Mouse (Mus musculus) testis, postnatal 14 days (tissue): Measurements from ENCODE around the gene Chrne.

Experiments used
- DNase-seq: peaks from one replicate; pipeline ENCODE4 v3.0.0; 2021; ENCODE audit warnings: low spot score

Gene Chrne

DNA sequence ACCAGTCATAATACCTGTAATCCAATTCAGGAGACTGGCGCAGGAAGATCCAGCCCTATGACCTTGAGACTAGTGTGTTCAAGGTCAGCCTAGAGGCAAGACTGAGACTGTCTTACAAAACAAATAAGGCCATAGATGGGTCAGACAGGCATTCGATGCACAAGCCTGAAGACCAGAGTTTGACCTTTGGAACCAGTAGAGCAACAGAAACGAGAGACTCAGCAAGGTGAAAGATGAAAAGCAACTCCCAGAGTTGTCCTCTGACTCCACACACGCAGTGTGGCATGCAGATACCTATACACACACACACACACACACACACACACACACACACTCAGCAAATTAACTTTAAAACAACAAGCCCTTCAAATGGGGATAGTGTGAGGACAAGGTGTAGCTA lies 7.9 kb upstream of the Chrne start:
- DNase-seq, result no peak

DNA sequence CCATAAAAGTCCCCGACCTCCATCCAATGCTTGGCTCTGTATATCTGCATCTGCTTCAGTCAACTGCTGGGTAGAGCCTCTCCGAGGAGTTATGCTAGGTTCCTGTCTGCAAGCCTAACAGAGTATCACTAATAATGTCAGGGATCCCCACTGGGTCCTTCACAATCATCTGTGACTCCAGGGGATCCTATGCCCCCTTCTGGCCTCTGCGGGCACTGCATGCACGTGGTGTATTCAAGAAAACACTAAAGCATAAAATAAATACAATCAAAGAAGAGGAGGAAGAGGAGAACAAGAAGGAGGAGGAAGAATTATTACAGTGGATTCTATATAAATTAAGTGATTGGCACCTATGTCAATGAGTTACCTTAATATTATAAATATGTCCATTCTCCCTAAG lies 6.5 kb upstream of the Chrne start:
- no peak for DNase-seq

DNA sequence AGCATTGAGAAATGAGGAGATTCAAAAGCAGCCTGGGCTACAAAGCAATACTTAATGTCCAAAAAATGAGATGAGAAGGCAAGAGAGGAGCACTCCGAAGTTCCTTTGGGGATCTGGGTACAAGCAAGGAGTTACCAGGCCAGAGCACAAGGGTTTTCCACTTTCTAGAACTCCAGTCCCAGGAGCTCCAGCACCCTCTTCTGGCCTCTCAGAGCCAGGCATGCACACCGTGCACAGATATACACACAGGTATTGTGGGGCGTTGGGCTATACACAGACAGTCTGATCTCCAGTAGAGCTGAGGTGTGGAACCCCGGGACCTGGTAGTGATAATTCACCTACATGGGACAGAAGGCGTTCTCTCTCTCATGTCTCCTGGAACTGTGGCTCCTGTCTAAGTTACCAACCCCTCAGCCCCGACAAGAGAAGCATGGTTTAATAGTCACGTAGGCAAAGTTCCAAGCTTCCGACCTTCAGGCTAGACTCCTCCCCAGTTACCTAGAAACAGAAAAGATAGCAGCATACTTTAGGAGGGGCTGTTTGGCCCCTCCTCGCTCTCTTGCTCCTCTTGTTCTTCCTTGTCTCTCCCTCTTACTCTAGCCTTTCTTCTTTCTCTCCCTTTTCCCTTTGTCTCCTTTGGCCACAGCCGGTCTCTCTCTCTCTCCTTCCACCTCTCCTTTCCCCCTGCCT lies 4.2 kb upstream of the Chrne start:
- no peak for DNase-seq

DNA sequence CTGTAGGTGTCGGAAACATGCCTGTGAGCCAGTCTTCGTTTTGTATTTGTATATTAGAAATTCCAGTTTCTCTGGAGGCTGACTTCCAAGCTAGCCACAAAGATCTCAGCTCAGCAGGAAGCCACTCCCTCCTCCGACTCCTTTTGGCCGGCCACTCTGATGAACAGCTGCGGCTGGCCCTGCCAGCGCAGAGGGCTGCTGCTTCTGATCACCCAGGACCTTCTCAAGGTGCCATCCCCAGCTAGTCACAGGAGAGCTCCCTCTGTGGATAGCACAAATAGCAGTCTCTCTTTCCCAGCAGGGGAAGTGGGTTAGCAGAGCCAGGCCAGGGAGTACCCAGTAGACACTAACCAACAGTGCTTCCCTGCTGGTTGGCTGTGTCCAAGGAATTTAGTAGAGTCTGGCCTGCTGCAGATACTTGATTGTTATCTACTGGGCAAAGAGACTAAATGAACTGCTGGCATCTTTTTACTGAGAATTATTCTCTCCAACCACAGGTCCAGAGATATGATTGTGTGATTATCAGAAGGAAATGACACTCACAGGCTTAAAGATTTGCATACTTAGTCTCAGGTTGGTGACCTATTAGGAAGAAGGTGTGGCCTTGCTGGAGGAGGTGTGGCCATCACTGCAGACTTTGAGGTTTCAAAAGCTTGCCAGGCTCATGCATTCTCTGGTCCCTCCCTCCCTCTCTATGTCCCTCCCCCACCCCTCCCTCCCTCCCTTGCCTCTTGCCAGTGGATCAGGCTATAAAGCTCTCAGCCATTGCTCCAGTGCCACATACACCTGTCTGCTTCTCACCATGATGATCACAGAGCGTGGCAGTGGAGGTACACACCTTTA lies 3.2 kb upstream of the Chrne start:
- no peak for DNase-seq

DNA sequence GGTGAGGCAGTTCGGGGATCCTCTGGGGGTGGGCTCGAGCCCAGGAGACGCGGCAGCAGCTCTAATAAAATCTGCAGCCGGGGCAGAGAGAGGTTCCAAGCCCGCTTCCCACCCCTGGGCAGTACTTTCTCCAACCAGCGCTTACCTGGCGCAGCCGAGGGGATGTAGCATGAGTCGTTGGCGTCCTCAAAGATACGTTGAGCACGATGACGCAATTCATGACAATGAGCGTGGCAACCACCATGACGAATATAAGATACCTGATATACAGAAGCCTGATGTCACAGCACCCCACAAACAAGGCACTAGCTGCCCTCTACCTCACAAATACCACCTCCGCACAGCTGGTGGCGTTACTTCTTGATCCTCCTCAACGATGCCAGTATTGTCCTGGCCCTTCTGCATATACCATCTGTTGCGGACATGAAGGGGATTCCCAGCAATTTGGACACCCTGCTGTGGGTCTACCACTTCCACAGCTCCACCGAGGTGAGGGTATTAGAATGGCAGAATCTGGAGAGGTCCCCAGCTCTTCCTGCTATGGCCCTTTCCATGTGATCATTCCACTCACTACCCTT lies 3.4 kb downstream of the Chrne start, which contains the start of gene 4930544D05Rik:
Gene 4930544D05Rik, plus strand, starts transcription at position 333 of the 578 bp plus-strand sequence.
- no peak for DNase-seq

DNA sequence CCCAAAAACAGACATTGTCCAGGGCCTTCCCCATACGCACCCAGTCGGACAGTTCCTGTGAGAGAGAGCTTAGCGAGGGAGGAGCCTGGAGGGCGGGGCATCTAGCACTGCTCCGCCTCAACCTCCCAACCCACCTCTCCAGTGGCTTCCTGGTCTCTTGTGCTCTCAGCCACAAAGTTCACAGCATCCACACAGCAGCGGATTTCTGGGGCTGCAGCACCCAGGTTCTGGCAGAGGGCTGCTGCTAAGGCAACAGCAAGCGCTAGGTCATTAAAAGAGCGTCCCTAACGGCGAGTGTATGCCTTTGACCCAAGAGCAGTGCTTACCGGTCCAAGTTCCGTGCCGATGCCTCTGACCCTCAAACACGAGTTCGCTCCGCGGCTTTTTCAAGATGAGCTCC lies 3.9 kb downstream of the Chrne start:
- peak; percentile 50 for DNase-seq

DNA sequence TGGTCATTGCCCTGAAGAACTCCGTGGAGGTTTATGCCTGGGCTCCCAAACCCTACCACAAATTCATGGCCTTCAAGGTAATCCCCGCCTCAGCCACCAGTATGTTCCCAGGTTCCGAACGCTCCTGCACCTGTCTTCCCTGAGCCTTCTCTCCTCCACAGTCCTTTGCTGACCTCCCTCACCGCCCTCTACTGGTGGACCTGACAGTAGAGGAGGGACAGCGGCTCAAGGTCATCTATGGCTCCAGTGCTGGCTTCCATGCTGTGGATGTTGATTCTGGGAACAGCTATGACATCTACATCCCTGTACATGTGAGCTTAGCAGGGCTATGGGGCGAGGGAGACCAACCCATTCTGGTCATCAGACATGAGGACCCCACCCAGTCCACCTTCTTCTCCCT lies 6.5 kb downstream of the Chrne start:
- no peak for DNase-seq

DNA sequence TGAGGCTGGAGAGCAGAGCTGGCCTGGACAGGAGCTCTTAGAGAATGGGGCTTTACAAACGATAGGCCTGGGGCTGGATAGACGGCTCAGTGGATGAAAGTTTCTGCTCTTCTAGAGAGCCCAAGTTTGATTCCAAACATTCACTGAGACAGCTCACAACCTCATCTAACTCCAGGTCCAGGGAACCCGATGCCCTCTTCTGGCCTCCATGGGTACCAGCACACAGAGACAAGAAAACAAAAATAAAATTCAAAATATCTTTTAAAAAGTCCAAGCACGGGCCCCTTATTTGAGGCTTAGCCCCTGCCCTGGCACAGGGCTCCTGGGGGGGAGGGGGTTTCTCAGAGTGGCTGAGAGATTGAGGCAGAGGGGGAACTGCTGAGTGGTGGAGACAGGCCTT lies 8.3 kb downstream of the Chrne start:
- DNase-seq, result no peak

DNA sequence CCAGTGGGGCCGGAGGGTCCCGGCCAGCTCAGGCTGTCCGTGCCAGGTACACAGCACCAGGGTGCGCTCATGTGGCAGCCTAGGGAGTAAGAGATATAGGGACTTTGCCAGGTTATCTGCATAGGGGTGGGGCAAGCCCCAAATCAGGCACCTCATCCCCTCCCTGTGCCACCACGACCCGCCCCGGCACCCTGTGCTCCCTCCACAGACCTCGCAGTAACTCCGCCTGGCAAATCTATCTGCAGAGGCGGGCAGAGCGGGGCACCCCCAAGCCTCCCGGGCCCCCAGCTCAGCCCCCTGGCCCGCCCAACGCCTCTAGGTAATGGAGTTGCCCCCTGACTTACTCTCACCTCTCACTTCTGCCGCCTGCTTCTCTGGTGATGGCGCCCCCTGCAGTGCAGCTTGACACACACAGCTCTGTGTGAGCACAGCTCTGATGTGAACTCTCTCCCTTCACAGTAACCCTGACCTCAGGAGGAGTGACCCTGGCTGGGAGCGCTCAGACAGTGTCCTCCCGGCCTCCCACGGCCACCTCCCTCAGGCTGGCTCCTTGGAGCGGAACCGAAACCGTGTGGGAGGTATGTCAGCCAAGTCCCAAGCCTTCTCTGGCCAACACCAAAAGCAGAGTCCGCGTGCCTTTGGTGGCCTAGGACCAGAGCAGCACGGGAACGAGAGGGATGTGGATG lies 10.5 kb downstream of the Chrne start:
- peak; percentile 65 for DNase-seq

DNA sequence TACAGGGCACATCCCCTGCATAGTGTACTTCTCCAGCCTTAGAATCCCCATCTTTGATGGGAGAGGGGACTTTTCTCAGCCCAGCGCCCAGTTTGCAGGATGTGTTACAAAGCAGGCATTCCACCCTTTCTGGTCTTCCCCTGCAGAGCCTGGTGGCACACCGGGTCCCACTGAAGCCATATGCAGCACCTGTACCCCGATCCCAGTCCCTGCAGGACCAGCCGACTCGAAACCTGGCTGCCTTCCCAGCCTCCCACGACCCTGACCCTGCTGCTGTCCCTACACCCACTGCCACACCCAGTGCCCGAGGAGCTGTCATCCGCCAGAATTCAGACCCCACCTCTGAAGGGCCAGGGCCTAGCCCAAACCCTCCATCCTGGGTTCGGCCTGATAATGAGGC lies 11.4 kb downstream of the Chrne start:
- no peak for DNase-seq

DNA sequence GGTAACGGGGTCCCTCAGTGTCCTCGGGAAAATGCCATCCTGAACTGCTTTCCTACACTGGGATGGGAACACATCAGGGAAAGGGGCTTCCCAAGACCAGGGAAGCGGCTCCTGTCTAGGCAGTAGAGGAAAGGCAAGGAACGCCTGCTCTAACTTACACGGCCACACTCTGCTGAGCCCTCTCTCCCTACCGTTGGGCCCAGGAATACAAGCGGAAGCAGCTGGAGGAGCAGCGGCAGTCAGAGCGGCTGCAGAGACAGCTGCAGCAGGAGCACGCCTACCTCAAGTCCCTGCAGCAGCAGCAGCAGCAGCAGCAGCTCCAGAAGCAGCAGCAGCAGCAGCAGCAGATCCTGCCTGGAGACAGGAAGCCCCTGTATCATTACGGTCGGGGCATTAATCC lies 12.3 kb downstream of the Chrne start:
- no peak for DNase-seq

DNA sequence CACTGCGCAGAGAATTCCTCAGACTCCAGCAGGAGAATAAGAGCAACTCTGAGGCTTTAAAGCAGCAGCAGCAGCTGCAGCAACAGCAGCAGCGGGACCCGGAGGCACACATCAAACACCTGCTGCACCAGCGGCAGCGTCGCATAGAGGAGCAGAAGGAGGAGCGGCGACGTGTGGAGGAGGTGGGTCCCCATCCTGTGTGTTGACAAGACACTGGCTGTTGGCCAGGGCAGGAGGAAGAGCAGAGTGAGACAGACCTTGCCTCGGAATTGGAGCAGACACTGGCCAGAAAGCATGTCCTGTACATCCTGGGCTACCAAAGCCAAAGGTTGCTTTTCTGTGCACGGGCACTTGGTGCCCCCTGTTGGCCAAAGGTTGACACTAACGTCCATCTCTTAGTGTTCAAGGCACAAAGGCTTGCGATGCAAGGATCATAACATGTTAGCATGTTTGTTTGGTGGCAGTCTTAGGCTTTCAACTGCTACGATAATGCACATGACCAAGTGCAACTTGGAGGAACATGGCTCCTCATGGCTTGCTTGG lies 13.9 kb downstream of the Chrne start:
- peak; percentile 40 for DNase-seq

DNA sequence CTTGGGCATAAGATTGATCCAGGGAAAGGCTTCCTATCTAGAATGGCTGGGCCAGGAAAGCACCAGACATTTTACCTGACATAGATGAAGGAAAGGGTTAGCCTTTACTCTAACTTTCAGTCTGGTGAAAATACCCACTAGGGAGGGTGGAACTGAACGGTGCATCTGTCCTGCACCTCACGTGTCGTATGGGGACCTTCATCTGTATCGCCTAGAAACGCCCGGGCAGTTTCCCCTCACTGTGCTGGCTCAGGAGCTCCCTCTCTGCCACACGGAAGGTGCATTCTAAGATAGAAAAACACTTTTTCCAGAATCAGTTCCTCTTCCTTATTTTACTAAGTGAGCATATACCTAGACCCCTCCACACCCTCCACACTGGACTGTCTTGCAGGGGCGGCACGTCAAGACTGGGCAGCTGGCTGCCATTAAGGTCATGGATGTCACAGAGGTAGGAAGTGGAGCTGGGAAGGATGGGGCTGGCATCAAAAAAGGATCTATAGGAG lies 20.5 kb downstream of the Chrne start:
- DNase-seq, result no peak

DNA sequence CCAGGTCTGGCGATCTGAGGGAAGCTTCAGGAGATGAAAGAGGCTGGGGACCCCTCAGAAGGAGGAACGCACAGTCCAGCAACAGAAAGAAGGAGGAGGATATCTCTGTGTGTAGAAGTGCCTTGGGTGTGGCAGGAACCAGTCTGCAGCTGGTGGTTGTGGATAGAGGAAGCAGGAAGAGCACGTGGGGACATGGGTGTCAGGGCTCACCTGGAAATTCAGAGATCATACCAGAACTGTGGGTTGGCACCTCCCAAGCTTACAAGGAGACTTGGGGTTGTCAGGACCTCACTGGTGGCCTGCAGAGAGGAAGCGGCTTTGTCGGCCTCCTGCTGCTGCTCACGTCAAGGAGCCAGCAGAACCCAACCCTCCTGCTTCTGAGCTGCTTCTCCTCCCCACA lies 21.7 kb downstream of the Chrne start:
- DNase-seq, result no peak

DNA sequence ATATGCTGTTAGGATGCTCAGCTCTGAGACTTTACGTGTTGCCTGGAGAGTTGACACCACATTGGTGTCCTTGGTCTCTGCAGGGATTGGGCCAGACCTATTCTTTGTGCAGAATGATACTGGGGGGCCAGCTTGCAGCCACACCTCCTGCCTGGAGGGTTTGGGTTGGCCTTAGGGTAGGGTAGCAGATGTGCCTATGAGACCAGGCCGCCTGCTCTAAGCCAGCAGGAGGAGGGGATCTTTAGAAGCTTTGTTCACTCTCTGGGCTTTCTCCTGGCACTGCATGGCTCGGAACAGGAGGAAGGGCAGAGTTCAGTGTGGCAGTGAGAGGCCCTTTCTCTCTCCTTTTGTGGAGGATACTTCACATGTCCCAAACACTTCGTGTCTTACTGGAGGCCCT lies 22.9 kb downstream of the Chrne start:
- no peak for DNase-seq

DNA sequence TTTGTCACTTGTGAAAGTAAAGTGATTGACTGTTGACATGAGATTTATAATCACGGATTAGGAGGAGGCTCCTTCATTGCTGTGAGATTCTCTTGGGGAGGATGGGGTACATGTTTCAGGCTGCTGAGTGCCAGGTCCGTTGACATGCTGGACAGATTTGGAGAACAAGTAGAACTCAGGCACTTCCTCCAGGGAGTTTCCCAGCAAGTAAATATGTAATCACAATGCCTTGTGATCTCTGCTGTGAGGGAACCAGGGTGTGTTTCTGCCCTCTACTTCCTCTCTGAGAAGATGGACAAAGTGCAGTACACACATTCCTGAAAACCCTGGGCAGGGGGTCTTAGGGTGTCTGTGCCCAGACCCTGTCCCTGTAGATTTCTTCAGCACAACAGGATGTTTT lies 23.4 kb downstream of the Chrne start:
- DNase-seq, result no peak

DNA sequence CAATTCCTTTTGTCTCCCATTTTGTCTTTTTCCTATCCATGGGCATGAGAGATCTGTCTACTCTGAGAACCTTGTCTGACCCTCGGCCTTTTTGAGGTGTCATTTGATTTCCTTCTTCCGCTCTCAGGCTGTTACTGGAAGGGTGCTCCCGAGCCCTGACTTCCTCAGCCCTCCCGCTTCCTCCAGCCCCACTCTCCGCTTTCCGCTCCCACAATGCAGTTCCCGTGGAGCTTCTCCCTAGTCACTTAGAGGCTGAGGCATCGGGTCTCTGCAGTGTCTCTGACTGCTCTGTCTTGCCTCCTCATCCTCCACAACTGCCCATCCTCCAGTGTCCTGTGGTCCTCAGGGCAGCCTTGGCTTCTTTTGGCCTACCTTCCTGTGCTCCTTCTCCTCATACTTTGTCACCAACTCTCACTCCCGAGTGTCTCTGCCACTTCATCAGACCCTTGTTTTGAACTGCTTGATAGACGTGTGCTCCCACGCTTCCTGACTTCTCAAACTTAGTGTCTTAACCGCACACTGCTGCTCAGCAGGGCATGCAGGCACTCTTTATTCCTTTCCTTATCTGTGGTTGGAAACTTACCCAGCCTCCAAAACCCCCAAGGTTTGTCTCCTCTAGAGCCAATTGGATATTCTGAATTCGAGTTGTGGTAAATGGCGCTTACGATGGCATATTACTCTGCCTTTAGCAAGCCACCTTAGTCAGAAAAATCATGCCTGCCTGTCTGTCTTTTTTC lies 24.6 kb downstream of the Chrne start:
- DNase-seq, result no peak

DNA sequence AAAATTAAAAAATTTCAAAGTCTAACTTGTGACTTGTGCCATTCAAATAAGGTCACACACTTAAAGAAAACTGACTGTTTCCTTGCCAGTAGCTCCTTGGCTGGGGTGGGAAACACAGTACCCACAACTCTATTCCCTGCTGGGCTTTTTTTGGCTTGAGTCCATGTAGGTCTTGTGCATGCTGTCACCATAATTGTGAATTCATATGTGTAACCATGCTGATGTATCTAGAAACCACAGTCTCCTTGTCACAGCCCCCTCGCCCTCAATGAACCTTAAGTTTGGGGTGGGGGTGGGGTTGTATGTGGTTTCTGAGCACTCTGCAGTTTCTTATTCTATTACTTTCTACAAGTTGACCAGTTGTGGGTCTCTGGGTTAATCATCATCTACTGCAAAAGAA lies 27.3 kb downstream of the Chrne start:
- DNase-seq, result no peak

DNA sequence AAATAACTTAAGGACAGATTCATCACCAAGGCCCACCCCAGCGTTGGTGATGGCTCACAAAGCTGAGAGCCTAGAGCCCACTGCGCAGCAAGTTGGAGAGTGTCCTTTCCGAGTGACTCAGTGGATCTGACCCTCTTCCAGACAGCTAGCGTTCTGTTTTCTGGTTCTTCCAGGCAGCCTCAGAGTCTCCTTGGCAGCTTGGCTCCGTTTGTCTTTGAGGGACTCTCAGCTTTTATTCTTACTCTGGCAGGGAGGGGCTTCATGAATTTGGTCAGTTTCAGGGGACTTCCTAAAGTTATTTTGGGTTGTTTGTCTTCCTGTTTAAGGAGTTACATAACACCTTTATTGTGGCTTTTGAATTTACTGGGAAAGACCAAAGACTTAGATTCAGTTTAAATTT lies 32.1 kb downstream of the Chrne start:
- DNase-seq, result no peak

DNA sequence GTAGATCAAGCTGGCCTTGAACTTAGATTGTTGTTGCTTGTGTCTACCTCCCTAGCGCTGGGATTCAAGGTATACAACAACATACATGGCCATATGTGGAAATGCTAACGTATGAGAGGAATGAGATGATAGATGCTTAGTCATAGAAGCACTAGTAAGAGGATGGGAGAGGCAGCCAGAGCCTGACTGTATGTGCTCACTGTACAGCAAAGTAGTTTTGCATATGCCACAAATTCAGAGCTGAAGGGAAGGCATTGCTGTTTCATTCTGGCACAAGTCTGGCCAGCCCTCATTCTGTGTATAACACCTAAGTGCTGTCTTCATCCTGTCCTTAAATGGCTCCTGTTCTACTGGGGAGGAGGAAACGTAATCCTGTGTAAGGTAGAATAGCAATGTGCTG lies 32.8 kb downstream of the Chrne start:
- DNase-seq, result no peak

DNA sequence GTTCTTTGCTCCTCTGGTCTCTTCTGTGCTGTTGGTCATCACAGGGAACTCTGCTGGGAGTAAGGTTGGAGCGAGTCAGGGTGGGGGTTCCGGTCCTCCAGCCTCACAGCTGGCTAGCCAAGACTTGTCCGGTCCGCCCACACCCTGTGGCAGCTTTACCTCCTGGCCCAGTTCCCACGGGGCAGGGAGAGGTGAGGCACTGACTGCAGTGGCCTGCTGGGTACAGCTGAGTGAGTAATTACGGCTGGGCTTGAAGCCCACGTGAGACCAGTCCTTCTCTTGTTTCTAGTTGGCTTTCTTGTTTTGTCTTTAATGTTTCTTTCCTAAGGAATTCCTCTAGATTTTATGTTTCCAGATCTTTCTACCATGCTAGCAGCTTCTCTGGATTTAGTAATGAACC lies 33.6 kb downstream of the Chrne start:
- peak; percentile 40 for DNase-seq

DNA sequence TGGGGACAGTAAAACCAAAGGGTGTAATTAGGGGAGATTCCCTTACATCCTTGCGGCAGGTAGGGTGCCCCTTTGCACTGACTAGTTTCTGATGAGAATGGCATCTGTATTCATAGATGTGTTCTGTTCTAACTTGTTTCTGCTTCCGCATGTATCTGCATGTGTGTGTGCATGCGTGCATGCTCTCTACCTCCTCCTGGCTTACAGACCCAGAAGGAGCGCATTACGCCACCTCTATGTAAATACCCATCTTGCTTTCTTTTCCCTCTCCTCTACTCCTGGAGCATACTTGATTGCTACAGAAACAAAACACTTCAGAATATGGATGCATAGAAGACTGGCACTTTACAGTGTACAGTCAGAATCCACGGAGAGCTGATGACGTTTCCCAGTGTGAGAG lies 35.2 kb downstream of the Chrne start:
- DNase-seq, result no peak
